Mouse (Mus musculus): ENCODE measurements around the gene Clic1.

Clic1 gene

GRCm38 (mm10) chr17:35064951-35065947, 15.5 kb downstream of the Clic1 start, which contains the start of gene Ly6g6c:
Ly6g6c (plus strand) TSS chr17:35065388.
- peak; percentile 70 to 77 for DNase-seq

DNA sequence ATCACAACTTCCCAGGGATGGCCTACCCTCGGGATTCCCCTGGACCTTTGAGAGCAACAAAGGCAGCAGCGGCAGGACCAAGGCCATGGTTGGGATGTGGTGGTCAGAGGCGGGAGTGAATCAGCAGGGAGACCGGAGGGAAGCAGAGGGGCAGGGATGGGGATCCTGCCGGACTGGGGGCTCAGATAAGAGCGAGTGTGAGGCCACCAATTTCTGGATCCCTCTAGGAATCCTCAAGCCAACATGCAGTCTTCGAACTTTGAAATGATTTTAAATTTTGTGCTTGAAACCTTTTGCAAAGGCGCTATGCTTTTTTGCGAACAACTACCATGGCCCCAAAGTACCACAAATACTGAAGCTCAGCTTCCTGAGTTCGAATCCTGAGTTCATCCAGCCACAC, 16.3 kb downstream of the Clic1 start, which contains the start of gene Mpig6b:
TSS of gene Mpig6b (minus strand) at position 101 of the 400 bp plus-strand sequence.
- no peak for DNase-seq

- peak; percentile 38 to 48 for DNase-seq
Measured at GRCm38 (mm10) chr17:35068213-35068914, 18.6 kb downstream of the Clic1 start.

DNA sequence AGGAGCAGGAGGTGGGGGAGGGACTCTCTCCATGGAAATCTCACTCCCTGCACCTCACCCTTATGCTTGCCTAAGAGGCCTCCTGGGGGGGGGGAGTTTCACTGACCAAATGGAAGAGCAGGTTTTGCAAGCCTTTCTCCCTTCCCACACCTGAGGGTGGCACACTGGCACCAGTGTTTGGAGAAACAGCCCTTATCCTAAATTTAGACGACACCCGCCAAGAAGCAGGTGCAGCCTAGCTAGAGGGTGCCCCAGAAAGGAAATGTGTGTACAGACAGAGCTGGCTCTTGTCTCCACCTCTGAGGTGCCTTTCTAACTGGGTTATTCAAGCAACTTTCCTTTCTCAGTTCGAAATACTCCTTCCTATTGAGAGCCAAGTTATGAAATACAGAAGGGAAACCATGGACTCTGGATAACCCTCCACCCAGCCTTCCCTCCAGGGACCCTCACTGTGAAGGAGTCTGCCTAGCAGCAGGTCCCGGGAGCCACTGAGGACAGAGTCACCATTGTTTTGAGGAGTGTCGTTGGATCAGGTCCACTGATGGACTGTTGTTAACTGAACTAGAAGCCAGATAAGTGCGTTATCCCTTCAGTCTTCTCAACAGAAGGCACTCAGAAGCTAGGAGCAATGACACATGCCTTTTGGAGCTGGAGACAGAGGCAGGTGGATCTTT, 20.9 kb downstream of the Clic1 start:
- DNase-seq = peak; percentile 84 to 95

GRCm38 (mm10) chr17:35071454-35071853, 21.7 kb downstream of the Clic1 start:
- DNase-seq = peak in 1 of 2 experiments; percentile 42

DNA sequence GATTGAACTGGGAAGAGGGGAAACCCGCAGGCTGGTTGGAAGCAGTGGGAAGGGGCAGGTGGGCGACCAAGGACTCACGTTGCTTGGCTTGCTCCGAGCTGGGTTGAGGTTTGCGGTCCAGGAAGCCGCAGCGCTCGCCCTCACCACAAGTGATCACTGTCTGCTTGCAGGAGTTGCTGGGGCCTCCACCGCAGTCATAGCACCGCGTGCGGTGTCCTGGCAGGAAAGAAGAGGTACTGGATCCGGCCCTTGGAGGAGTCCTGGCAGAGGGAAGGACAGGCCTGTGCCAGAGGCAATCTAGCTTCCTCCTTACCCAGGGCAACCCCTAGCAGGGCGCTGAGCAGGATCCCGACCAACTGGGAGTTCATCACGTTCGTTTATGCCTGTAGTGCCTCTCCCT, 24.3 kb downstream of the Clic1 start:
- DNase-seq = peak; percentile 84 to 88

DNA sequence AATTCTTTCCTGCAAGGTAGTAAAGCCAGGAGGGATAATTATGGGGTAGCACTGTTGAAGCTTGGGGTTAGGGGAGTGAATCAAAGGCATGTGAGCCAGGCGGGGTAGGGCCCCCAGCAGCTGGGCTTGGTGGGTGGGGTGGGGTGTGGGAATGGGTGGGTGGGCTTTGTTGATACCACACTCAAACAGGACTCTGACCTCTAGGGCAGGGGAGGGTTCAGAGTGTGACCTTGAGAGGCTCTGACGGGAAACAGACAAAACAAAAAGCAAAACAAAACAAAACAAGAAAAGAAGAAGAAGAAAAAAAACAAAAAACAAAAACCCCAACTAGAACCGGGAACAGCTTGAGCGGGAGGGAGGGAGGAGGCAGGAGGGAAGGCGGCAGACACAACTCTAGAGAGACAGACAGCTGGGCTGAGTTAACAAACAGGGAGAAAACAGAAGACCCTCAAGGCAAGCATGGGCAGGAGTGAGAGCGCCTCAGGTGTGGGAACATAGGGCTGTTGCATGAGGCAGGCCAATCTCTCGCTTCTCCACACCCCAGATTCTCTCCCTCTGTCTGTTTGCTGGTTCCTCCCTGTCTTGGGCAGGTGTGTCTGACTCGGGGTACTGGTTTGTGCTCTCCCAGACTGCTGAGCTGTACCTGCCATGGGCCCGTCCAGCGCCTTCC, 26.9 kb downstream of the Clic1 start, which contains the start of gene Ly6g6e:
TSS of gene Ly6g6e (plus strand) at position 396 of the 670 bp plus-strand sequence.
- no peak for DNase-seq

DNA sequence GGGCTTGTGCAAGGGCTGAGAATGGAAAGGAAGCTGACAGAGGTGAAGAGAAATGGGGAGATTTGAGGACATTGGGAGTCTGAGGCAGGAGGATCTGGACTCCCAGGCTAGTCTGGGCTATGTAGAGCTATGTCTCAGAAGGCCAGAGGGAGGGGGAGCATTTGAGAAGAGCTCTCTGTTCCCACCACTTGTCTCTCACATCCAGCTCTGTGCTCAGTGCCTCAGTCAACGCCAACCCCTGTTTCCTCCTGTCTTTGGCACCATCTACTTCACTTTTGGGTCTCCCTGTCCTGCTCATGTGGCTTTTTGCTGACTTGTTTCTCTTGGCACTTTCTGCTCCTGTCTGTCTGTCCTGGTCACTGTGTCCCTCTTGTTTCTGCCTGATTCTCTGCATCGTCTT, 27.5 kb downstream of the Clic1 start:
- DNase-seq = peak in 1 of 2 experiments; percentile 29

DNA sequence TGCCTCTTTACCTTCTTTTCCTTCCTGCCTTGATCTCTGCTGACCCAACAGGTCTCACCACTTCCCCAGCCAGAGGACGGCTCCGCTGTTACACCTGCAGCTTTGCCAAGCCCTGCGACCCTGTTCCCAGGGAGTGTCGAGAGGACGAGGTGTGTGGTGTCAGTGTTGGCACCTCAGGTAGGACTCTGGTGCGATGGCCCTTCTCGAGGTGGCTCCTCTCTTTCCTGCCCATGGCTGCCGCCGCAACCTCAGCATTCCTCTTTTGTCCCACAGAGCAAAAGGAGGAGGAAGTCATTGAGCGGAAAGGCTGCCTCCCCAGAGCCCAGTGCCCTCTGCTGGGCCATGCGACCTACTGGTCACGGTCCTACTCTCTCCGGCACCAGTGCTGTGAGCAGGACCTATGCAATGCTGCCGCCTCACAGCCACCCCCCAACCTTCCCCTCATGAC, 28.0 kb downstream of the Clic1 start, which contains the start of gene Ly6g6d:
TSS of gene Ly6g6d (minus strand) at position 280 of the 448 bp plus-strand sequence.
- peak; percentile 65 to 72 for DNase-seq

- no peak for DNase-seq
Measured at GRCm38 (mm10) chr17:35079778-35080177, 30.0 kb downstream of the Clic1 start.

- DNase-seq = no peak
Measured at GRCm38 (mm10) chr17:35080248-35080647, 30.5 kb downstream of the Clic1 start.

DNA sequence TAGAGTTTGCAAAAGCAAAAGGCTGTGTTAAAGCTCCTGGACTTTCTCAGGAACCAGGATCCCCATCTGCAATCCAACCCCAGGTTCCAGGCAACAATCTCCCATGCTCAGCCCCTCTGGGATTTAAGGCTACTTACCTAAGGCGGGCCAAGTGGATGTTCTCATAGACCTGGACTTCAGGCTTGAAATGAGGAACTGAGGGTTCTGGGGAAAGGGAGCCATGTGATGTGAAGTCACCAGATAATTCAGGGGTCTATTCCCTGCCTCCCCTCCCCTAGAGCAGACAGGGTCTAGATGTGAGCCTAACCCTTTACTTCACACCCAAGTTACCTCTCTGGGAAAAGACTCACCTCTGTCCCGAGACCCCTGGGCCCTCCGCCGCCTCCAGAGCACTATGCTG, 30.9 kb downstream of the Clic1 start:
- DNase-seq = no peak

DNA sequence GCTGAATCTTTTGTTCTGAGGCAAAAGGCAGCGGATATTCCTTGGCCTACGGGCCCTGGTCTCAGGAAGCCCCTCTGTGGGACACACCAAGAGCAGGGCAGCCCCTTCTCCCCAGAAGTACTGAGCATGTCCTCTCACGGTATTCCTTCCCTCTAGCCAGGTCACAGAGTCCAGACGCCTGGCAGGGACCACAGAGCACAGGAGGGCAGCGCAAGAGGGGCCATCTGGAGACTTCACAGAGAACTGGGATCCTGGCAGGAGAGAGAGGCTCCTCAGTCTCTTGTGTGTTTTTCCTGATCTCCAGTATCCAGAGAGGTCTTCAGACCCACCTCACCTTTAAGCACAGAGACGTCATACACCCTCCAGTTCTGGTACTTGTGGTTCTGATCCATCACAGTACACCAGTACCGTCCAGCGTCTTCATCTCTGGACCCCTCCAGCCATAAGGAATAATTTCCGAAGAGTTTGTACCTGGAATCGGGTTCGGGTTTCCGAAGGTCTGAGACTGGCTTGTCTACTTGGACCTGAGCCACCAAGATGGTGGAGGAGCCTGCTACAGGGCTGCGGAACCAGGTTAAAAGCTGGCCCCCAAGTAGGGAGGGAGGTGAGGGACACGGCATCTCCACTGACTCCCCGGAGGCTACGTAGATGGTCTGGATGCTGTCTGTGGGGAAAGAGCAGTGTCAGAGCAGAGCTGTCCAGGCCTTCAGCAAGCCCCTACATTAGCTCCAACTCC, 33.2 kb downstream of the Clic1 start:
- peak; percentile 74 to 82 for DNase-seq

GRCm38 (mm10) chr17:35083929-35084497, 34.2 kb downstream of the Clic1 start:
- no peak for DNase-seq

- DNase-seq = no peak
Measured at GRCm38 (mm10) chr17:35085208-35085865, 35.6 kb downstream of the Clic1 start, which contains the start of gene Ly6g6f. Ly6g6f (minus strand) TSS chr17:35085610.

DNA sequence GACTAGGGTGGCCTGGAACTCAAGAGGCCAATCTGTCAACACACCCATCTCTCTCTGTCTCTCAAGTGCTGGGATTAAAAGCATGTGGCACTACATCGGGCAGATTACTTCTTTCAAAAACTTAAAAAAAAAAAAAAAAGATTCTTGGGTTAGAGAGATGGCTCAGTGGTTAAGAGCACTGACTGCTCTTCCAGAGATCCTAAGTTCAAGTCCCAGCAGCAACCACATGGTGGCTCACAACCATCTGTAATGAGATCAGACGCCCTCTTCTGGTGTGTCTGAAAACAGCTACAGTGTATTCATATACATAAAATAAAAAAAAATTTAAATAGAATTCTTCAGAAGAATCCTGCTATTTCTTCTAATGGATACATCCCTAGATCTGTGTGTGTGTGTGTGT, 38.4 kb downstream of the Clic1 start:
- DNase-seq = no peak

GRCm38 (mm10) chr17:35088825-35089644, 39.3 kb downstream of the Clic1 start, which contains the start of gene Abhd16a:
Abhd16a (plus strand) TSS chr17:35089263.
- DNase-seq = peak; percentile 97

DNA sequence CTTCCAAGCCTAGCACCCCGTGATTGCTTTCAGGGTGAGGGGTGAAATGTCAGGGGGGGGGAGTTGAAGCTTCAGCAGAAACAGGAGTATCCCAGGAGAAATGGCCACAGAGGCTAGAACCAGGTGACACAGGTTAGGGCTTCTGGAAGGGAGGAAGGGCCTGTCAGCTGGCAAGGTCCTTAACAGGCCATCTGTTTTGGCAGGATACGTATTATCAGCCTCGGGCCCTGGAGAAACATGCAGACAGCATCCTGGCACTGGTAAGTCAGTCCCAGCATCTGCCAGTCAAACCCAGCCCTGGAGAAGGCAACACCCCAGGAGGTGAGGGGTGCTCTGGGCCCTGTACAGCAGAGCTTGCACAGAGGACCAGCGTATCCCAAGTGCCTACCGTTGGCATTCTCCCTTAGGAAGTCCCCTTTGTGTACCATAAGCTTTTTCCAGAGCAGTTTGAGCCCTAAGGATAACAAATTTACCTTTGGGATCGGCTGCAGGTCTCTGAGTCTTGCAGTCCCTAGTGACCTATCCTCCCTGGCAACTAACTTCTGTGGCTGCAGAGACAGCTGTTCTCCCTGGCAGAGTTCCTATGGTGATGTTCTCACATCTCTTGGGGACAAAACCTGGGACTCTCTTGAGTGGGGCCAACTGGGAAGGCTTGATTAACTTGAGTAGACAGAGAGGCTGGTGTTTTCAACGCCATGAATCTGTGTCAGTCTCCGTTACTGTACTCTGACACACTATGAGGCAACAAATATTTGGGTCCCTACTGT, 40.6 kb downstream of the Clic1 start:
- DNase-seq = peak; percentile 83 to 92

Measured in cerebellum, adult 18-20 months (tissue).